Mouse (Mus musculus) adrenal gland, adult 2 months (tissue): ENCODE measurements around the gene Tspan11. TPM values are rescaled to one million over a fixed set of nuclear protein-coding genes. Genes with fewer than 3 reads are reported as not detected.

ENCODE experiments used
- DNase-seq: peaks from one replicate; pipeline ENCODE4 v3.0.0; 2021
- long read RNA-seq: library from polyadenylated mRNA; stranded (forward); transcript quantifications from one replicate; pipeline ENCODE4 v2.0.0, GENCODE M21; 2021
- polyA plus RNA-seq: library from polyadenylated mRNA; depleted of rRNA; stranded (reverse); fragments of >200 nt; gene quantifications from 2 replicates; pipeline ENCODE4 v1.2.3, GENCODE M21; 2012; rRNA removed
- total RNA-seq, 2 experiments: library from RNA; stranded (reverse); gene quantifications; 2 replicates each; pipeline ENCODE4 v1.2.3; 2021

Gene Tspan11
- total RNA-seq (10 to 100 TPM in 1 of 2 experiments, 1 to 10 TPM in 1; 4.4 to 20.1 TPM), polyA plus RNA-seq (12.5 and 13.2 TPM in 2 replicates)
- long read RNA-seq, full-length matches to known transcripts = 11 of 16 reads
- long read RNA-seq, partial matches to known transcripts = 1 of 16 reads
- long read RNA-seq, other reads (novel, unspliced or antisense) = 4 of 16 reads

DNA sequence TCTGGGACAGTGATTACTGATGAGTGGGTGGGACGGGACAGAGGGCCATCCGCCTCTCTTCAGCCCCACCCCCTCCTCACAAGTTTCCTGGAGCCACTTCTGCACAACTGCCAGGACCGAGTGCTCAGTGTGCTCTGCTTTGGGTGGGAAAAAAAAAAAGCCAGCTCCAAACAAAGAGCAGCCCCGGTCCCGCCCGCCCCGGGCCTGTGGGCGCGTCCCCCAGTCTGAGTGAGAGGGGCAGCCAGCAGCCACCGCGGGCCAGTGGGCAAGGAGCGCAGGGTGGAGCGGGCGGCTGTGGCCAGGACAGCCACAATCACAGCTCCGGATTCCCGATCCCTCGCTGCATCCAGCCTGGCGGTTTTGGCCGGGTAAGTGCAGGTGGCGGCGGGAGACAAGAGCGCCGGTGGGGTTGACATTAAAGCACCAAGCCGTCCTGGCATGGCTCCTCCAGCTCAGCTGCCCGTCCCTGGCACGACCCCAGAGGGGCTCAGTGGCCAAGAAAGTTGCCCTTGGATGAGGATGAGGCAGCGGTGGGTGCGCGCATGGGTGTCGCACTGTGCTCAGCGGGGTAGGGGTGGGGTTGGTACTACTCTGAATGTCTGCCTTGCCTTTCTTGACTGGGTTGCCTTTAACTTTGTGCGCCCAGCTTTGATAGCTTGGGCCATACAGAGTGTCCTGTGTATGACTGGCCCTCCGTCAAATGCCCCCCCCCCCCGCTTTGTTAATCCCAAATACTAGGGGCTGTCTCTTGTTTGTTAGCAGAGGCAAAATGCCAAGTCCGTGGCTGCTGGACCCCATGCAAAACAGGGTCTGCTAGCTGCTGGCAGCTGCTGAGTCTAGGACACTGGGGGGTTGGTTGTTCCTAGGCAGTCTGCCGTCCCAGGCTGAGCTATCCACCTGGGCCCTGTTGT is at the start of gene Tspan11:
Gene Tspan11 (plus strand): TSS at position 79 of the 911 bp plus-strand sequence.
- peak; percentile 71 for DNase-seq

DNA sequence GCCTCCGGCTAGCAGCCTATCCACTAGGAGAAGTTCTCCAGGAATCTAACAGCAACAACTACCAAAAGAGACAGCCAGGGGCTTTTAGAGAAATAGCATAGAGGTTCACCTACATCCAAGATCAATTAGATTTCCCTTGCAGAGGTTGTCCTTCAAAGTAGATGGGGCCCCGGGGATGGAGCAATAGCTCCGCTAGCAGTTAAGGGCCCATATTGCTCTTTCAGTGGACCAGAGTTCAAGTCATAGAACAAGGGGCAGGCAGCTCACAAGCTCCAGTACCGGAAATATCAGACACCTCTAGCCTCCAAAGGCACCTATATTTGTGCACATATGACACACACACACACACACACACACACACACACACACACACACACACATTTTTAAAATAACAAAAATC is 49.5 kb upstream of the Tspan11 start:
- no peak for DNase-seq

DNA sequence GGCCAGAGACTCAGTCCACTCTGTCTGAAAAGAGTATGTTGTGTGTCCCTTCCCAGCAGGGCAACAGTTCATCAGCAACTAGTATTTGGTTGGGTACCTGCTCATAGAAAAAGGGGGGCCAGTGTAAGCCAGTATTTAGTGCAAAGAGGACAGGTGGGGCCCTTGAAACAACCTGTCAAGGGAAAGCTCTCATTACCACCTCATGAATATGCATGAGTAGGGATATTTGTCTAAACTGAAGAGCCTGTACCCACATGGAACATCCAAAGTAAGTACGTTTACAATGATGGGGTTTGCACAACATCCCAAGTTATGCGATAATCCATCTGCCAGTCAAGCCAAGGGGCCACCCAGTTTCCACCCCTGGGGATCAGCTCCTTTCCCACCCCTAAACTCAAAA is 47.9 kb upstream of the Tspan11 start:
- no peak for DNase-seq

DNA sequence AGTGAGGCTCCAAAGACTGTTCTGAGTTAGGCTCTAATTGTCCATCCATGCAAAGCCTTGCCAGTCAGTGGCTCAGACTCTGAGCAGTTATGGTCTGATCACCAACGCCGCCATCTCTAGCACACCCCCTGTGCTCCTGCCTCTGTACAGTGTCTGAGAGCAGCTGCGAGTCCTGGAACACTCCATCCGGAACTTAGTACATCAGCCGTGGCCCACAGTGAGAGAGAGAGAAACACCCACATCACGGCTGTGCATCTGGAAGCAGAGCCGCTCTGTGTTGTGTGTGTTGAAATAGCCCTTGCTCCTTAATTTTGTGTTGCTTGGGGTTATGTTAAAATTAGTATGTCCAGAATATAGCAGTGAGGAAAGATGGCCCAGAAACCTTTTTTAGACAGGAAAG is 47.2 kb upstream of the Tspan11 start:
- no peak for DNase-seq

DNA sequence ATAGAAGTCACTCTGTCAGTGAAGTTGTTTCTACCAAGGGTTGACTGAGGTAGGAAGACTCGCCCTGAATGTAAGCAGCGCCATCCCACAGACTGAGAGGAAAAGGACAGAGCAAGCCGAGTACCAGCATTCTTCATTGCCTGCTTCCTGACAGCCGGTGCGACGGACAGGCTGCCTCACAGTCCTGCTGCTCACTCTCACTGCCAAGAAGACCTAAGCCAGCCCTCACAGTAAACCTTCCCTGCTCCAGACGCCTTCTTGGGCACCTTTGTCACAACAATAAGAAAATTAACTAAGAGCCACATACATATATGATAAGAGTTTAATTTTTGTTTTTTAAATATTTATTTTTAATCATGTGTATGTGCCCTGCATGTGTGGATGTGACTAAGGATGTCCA is 46.1 kb upstream of the Tspan11 start:
- DNase-seq = no peak

DNA sequence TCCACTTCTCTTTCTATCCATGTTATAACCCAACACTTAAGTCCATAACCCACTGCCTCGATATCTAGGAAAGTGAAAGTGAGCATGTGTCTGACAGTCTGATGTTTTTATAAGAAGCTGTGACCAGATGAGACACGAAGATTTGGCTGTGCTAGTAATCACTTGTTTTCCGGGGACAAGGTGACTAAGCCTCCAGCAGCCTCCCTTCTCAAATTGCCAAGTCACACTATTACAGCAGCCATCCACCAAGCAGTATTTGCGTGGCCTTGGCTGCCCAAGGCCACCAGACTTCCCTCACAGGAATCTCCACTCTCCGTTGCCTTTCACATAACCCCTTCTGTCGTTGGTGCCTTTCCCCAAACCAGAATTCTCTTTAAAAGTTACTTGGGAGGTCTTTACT is 40.9 kb upstream of the Tspan11 start:
- peak; percentile 55 for DNase-seq

DNA sequence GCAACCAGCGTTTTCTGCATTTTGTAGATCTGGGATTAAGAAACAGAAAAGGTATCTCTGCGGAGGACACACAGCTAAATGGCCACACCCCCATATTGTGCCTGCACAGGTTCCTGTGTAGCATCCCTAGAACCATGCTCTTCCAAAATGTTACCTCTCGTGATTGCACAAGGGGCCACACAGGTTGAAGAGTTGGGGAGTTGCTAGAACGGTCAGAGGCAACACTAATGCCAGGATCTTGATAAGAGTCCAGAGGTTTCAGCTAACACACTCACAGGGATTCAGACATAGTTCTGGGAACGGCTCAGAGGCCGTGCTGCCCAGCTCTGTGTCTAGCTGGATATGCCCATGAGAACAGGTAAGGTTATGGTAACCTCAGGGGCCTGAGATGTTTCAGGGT is 37.9 kb upstream of the Tspan11 start:
- DNase-seq = no peak

DNA sequence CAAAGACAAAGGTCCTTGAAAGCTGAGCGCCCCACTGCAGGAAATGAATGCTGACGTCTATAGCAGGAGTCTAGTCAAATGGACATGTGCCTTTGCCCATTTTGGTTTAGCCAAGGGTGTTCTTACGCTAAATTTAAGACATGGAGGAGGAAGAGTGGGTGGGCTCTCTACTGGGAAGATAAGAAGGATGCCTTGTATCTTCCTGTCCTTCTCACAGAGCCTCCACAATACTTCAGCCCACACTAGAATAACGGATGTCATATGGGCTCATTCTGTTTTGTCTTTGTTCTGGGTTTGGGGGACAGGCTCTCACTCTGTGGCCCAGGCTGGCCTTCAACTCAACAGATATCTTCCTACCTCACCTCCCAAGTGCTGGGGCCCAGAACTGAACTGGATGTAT is 35.8 kb upstream of the Tspan11 start:
- no peak for DNase-seq

DNA sequence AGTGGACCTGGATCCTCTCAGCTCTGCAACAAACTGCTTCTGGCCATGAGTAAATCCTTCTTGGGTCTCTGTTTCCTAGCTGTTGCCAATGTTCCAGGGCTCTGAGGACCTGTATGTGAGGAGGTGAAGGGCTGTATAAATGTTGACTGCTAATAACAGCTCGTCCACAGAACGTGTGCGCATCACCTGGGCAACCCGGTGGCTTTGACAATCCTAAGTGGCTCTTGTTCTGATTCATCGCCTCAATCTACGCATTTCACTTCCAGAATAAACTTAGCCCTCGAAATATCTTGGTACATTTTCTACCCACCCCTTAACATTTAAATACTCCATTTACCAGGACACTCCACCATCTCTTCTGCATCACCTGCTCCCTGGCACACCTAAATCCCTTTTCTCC is 34.1 kb upstream of the Tspan11 start:
- no peak for DNase-seq

DNA sequence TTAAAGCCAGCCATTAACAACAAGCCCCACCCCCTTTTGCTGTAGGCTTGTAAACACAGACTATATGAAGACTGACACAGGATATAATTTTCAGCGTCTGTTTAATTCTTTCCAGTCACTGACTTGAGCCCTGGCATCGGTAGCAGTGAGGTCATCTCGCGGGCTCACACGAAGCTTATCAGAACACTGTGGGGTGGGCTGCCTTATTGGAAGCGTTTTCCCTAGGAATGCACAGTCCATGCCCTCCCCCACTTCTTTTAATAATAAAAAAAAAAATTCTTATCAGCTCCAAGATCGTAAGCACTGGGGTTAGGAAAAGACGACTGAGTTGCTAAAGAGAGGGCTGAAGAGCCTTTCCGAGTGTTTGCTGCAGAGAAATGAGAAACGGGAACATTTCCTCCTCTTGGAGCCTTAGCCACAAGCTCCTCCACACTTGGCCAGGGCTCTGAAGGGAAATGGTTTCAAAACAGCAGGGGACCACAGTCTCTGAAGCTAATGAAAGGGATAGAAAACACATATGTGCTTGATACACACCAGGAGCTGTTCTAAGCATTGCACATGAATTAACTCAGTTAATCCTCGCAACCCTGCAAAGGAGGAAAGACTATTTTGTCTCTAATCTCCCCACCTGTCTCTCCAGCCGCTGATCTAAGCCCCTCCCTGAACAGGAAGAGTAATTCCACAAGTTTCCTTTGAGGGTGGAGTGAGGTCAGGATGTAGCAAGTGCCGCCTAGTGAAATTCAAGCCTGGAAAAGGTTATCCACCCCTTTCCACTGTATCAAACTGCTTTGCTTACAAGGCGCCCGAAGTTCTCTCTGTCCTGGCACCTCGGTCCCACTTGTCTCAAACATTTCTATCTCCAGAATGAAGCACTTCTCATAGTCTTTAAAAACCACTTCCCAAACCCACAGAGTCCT is 33.4 kb upstream of the Tspan11 start:
- DNase-seq = no peak

DNA sequence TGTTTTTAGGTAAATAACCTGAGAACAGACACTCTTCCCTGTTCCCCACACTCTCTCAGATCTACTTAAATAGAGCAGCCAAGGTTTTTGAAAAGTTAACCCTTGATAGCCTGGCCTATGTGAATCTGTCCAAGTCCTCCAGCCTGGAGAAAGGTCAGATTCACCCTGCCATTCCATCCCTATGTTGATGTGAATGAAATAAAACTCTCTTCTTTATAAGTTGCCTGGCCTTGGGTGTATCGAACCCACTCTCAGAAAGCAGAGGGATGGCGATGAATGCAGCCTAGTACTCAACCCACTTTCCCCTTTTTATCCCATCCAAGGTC is 32.7 kb upstream of the Tspan11 start:
- DNase-seq = no peak

DNA sequence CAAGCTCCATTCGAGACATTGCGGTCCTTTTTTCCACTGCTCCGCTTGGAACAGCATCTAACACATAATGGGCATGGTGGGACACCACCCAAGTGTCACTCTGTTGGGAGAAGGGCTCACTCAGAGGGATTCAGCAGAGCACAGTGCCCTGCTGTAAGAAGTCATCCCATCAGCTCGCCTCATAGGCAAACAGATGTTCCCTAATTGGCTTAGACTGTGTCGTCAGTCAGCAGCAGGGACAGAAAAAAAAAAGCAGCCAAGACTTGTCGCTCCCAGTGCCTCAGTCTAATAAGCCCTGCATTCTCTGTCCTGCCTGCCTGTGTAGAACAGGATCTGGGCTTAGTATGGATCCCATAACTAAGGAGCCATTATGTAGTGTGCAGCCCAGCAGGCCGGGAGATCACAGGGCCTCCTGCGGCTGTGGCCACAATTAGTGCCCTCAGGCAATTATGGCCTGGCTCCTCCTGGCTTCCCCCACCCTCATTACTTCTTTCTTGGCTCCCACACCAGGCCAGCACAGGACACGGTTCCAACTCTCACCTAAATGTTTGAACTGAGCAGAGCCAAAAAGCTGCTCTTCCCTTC is 31.6 kb upstream of the Tspan11 start:
- DNase-seq = no peak

DNA sequence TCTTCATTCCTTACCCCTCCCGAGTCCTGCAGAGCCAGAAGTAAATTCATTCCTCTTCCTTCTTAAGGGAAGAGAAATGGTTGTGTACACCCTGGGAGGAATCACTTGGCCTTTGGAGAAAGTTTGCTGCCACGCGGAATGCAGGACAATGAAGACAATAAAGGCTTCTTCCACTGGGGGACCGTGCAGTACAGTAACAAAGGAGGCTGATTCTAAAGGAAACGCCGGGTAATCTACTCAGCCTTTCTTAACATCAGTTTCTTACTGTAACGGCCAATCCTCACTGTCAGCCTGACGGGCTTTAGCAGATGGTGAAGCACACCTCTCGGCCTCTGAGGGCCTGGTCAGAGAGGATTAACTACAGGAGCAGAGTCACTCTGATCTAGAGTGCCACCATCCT is 25.4 kb upstream of the Tspan11 start:
- no peak for DNase-seq

DNA sequence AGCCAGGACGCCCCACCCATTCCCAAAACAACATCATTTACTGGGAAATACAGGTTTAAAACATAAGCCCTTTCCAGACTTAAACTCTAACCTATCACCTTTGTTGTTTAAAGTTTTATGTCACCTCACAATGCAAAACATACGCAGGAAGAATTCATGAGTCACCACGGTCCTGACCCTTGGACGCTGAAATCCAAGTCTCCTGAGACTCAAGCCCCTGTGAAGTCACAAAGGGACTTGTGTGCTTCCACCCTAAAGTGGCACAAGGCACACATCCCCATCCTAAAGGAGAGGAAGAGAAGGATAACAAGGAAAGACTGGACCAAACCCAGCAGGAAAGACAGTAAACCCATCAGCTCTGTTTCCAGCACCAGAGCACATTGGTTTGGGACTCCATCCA is 22.0 kb upstream of the Tspan11 start:
- DNase-seq = no peak

DNA sequence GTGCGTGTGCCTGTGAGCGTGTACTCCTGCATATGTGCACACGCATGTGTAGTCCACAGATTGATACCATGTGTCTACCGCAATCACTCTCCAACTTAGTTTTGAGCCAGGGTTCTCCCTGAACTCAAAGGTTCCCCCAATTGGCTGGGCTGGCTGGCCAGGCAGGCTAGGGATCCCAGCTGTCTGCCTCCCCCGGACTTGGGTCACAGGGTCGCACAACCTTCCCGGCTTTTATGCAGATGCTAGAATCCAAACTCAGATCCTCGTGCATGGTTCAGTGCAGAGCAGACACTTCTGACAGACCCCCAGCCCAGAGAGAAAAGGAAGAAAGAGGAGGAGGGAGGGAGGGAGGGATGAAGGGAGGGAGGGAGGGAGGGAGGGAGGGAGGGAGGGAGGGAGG is 18.8 kb upstream of the Tspan11 start:
- DNase-seq = no peak

DNA sequence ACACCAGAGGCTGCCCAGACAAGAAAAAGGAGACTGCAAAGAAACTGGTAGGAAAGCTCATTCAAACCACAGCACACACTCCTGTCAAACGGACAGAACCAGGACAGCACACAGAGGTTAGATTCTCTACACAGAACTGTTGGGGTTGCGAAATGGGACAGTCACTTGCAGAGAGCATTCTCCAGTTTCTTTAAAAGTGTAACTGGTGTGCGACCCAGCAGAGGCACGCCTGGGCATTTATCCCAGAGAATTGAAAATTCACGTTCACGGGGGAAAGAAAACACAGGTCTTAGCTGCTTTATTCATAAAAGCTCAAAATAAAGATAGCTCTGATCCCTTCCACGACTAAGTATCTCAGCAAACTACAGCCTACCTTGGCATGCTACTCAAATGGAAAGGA is 18.3 kb upstream of the Tspan11 start:
- no peak for DNase-seq

DNA sequence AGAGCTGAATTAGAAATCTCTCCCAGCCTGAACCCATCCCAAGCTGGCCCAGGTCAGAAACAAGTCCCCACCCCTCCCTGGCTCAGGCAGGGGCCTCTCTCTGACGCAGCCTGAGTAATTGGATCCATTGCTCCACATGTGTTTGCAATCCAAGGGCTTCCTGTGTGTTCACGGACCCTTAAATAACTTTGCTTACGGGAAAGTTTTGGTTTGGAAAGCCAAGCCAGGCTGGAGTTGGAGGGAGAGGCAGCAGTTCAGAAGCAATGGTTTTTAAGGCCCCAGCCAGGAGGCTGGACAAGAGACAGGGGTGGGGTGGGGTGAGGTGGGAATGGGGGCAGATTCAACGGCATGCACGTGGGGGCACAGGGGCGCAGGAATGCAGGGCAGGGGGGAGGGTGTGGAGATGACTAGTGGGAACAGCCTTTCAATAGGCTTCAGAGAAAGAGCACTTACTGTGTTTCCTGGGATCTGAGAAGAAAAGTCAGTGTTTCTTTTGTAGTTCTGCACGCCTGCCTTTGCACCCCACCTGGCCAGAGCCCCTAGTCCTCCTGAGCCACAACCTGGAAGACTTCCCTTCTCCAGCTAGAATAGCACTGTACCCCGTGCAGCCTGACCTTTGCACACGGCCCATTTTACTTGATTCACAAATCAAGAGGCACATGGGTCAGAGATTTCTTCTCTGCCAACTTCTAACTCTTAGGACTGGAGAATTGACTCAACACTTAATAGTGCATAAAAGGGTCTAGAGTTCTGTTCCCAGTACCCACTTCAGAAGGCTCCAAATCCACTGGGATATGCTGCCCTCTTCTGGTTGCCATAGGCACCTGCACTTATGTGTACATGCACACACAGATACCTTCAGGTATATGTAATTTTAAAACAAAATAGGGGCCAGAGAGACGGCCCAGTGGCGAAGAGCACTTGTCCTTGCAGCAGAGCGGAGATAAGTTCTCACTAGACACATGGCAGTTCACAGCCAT is 16.8 kb upstream of the Tspan11 start:
- DNase-seq = no peak

DNA sequence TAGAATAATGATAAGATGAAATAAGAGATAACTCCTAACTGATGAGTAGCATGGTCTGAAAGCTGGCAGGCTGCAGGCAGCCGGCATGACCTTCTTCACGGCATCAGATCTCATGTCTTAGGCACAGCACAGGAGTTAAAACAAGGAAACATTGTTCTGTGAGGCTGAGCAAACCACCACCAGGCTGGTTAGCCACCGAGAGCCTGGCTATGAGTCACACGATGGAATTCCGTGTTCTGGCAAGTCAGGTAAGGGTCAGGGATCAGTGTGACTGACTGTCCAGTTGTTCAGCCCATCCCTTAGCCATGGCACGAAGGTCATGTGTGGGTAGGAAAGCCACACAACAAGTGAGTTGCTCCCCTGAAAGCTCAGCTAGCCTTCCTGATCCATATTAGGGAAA is 16.0 kb upstream of the Tspan11 start:
- DNase-seq = no peak

DNA sequence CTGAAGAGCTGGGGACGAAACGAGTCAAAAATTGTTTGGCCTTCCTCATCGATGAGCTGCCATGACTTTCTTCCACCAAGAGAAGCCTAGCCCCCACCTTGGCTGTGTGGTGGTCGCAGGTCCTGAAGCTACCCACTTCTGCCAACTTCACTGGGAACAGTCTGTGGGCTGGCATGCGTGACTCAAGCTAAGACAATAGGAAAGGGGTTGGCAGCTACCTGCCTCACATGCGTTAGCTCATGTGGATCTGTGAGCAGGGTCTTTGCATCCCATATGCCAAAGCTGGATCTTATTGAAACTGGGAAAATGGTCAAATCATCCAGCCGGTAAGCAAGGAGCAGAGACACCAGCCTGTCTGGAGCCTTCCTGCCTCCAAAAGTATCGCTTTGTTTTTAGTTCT is 14.8 kb upstream of the Tspan11 start:
- DNase-seq = no peak

DNA sequence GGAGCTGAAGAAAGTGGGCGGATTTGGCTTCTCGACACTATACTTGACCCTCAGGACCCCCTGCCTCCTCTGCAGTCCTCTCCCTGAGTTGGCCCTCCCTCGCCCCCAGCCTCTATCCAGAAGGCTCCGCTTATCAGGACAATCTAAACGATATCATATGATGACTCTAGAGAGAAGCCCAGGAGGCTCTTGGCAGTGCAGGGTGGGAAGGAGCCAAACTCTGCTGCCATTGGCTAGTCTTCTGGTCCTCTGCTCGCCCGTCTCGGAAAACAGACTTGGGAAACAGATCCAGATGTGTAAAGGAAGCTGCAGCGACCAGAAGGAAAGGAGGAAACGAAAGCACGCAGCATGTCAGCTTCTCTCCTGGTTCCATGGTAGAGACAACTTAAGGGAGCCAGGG is 11.5 kb upstream of the Tspan11 start:
- DNase-seq = no peak

DNA sequence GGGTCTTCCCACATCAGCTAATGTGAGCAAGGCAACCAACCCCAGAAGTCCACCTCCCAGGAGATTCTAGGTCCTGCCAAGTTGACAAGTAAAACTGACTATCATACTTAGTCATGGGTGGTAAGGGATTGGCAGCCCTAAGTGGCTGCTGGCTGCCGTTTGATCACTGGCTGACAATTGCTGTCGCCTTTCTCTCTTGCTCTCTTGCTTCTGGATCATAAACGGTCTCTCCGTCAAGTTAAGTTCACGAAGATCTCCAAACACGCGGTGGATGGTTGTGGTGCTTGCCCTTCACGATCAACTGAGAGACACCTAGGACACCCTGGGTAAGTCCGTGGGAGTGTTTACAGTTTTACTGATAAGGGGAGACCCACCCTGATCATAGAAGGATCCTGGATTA is 11.0 kb upstream of the Tspan11 start:
- DNase-seq = no peak
